Mouse (Mus musculus) C2C12 (cell line): ENCODE data around the gene Dock3.

Experiments used
- CTCF ChIP-seq: IDR thresholded peaks from one replicate; pipeline ENCODE4 v1.5.1; 2011; ENCODE audit not compliant: control insufficient read depth, insufficient read depth, insufficient read length
- MAX ChIP-seq: IDR thresholded peaks from one replicate; pipeline ENCODE4 v1.6.1; 2011; ENCODE audit warnings: mild to moderate bottlenecking, control low read depth
- MYOD1 ChIP-seq: IDR thresholded peaks from one replicate; pipeline ENCODE4 v1.6.1; 2011; ENCODE audit warnings: low read depth; ENCODE audit not compliant: control insufficient read depth, insufficient read length

DNA sequence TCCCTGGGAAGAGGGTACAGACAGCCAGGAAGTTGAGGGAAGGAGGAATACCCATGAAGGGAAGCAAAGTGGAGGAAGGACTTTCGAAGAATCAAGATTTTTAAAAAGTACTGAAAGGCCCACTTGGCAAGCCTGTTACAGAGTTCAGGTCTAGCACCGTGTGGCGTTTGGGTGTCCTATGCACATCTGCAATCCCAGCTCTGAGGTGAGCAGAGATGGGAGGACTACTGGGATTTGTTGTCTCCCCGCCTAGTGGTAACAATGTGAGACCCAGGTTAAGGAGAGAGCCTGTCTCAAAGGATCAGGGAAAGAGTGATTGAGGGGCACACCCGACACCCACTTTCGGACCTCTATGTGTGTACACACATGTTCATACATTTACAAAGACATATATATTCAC is 316.8 kb downstream of the Dock3 start:
- no peak for TF ChIP-seq CTCF
- TF ChIP-seq MAX, result no peak
- no peak for TF ChIP-seq MYOD1
